1 mouse cellular context compared by ENCODE assay signal in the genomic region with DNA sequence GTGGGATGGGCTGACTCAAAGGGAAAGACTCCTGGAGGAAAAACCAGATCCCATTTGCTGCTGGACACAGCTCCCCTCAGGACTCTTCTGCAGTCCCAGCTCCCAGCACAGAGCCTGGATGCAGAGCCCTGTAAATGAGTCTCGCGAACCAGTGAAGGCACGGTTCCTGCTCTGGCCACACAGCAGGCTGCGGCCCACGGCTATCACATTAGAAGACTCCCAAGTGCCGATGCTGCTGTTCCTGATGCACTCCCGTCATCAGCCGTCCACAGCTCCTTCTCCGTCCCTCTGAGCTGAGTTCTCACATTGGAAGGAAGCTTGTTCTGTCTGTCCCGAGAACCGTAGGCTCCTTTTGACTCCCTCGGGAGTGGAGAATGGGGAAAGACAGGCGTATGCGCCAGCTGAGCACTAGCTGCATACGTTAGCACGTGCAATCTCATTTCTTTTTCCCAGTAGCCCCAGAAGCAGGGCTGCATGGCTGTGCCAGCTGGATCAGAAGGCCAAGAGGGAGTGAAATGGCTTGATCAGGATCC.
TF ChIP-seq lines count a peak whose summit lies in the region.

Gene Cdcp2, plus strand, starts transcription at position 51 of the 533 bp plus-strand sequence.

TF ChIP-seq in CH12.LX, 34 proteins besides CTCF, POLR2A, EP300 and RAD21:
- TF ChIP-seq SMC3 (IDR thresholded peaks at IDR 0.05; ENCODE audit: low read depth, low read length) (no peak), PAX5 (IDR thresholded peaks at IDR 0.05; ENCODE audit: low read length) (no peak), ZNF384 (IDR thresholded peaks at IDR 0.05; ENCODE audit: low read depth, low read length) (no peak), ELF1 (IDR thresholded peaks at IDR 0.05; ENCODE audit: low read depth, low read length) (no peak), MEF2A (IDR thresholded peaks at IDR 0.05; ENCODE audit: borderline replicate concordance, low read depth, low read length) (no peak), ZC3H11A (IDR thresholded peaks at IDR 0.05; ENCODE audit: low read depth, low read length) (no peak), NELFE (IDR thresholded peaks at IDR 0.05; ENCODE audit: low read depth, low read length) (no peak)
